Mouse (Mus musculus): ENCODE measurements around the gene Ogfr. TPM values are rescaled to one million over a fixed set of nuclear protein-coding genes. Genes with fewer than 3 reads are reported as not detected.

Gene Ogfr
- 100 and 109 TPM in 2 replicates for polyA plus RNA-seq (2014; fragmentation: Nextera tagmentation; extraction: Ambion mirVana)

DNA sequence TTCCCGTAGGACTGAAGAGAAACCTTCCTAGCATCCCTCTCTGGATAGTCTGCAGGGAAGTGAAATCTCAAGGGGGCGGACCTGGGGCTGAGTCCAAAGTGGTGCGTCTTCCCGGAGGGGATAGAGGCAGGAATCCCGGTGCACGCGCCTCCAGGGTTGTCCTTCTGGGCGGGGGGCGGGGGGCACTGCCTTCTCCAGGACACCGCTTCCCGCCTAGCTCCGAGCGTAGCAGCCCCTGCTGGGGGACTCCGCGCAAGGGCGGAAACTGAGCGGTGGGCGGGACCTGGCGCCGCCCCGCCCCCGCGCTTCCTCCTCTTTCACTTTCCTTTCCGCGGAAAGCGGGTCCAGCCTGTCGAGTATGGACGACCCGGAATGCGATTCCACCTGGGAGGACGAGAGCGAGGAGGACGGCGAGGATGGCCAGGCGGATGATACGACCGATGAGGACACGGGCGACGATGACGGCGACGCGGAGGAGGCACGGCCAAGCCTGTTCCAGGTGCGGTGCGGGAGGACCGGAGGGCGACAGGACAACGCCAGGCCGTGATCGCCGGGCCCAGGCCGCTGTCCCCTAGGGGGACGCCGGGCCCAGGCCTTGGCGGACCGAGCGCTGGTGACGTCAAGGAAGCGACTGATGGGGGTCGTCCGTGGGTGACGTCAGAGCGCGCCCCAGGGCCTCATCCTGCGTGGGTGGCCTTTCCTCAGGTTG lies at the start of gene Ogfr:
Gene Ogfr (plus strand): TSS at position 123 of the 709 bp plus-strand sequence.
- Histone ChIP-seq H3K9ac (ENCODE audit: low read length) (peak within 1 kb of the TSS; percentile 90), H3K4me1 (ENCODE audit: control insufficient read depth, insufficient read depth, low read length) (peaks cover 7% of the 10 kb centered on the region; the same call in 1 of the 2 replicates), H3K9me3 (ENCODE audit: control insufficient read depth, low read length) (no peaks in the 10 kb centered on the region), H3K36me3 (ENCODE audit: control insufficient read depth, insufficient read depth, low read length) (peaks cover 14% of the 10 kb centered on the region; the same call in 1 of the 2 replicates), H3K27me3 (ENCODE audit: control insufficient read depth, insufficient read depth, low read length) (no peaks in the 10 kb centered on the region), H3K4me3 (ENCODE audit: low read depth, low read length) (peak within 1 kb of the TSS; percentile 93), H3K4me2 (ENCODE audit: low read depth, severe bottlenecking) (peak within 1 kb of the TSS; percentile 81), H3K27ac (replicated peaks; ENCODE audit: low read depth, low read length) (peak within 1 kb of the TSS; percentile 86)
- 0% methylated on average over 66 of the region's 67 CpGs for WGBS
- peak; percentile 91 for ATAC-seq (ENCODE audit: insufficient number of reproducible peaks, low FRiP score, low TSS enrichment, low read depth)
- DNase-seq (ENCODE audit: low spot score), result peak; percentile 90

DNA sequence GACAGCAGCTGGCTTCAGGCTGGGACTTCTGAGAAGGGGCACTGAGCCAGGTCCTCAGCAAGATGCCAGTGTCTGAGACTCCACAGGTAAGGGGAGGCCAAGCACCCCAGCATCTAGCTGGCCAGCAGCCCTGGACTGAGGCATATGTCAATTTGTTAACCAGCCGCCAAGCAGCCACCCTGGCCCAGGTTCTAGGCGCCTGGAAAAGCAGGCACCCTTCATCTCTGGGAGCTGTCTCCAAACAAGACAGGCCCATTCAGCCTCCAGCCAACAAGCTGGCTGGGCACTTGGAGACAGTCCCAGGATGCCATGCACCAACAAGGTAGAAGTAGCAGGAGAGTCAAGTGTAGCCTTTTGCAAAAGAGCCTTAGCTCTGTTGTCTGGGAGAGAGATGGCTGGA lies 45.4 kb upstream of the Ogfr start:
- ATAC-seq (ENCODE audit: insufficient number of reproducible peaks, low FRiP score, low TSS enrichment, low read depth) (no peak), DNase-seq (ENCODE audit: low spot score) (no peak)
- Histone ChIP-seq H3K4me1 (ENCODE audit: control insufficient read depth, insufficient read depth, low read length) (no peaks in the 10 kb centered on the region), H3K9me3 (ENCODE audit: control insufficient read depth, low read length) (no peaks in the 10 kb centered on the region), H3K4me3 (ENCODE audit: low read depth, low read length) (no peak overlapping the region), H3K9ac (ENCODE audit: low read length) (no peak overlapping the region), H3K27ac (replicated peaks; ENCODE audit: low read depth, low read length) (no peak overlapping the region), H3K36me3 (ENCODE audit: control insufficient read depth, insufficient read depth, low read length) (no peaks in the 10 kb centered on the region), H3K4me2 (ENCODE audit: low read depth, severe bottlenecking) (no peak overlapping the region), H3K27me3 (ENCODE audit: control insufficient read depth, insufficient read depth, low read length) (no peaks in the 10 kb centered on the region)
- 79% methylated on average over 2 of the region's 2 CpGs for WGBS

DNA sequence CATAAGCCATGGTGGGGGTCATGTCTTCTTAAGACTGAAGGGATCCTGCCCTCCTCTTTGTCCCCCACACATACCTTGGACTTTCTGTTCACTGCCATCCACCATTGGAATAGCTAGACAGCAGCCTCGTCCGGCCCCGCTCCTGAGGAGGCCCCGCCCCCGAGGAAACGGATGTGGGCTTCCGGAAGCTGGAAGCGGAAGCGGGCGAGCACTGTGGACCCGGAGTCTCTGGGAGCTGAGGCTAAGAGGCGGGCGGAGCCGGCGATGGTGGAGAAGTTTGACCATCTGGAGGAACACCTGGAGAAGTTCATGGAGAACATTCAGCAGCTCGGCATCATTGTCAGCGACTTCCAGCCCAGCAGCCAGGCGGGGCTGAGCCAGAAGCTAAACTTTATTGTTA lies 44.0 kb upstream of the Ogfr start:
- Histone ChIP-seq H3K36me3 (ENCODE audit: control insufficient read depth, insufficient read depth, low read length) (no peaks in the 10 kb centered on the region), H3K4me2 (ENCODE audit: low read depth, severe bottlenecking) (no peak overlapping the region), H3K27me3 (ENCODE audit: control insufficient read depth, insufficient read depth, low read length) (no peaks in the 10 kb centered on the region), H3K4me1 (ENCODE audit: control insufficient read depth, insufficient read depth, low read length) (no peaks in the 10 kb centered on the region), H3K4me3 (ENCODE audit: low read depth, low read length) (no peak overlapping the region), H3K9me3 (ENCODE audit: control insufficient read depth, low read length) (no peaks in the 10 kb centered on the region), H3K27ac (replicated peaks; ENCODE audit: low read depth, low read length) (no peak overlapping the region), H3K9ac (ENCODE audit: low read length) (no peak overlapping the region)
- WGBS, result 82% methylated on average over 18 of the region's 18 CpGs
- ATAC-seq (ENCODE audit: insufficient number of reproducible peaks, low FRiP score, low TSS enrichment, low read depth) (no peak), DNase-seq (ENCODE audit: low spot score) (no peak)

DNA sequence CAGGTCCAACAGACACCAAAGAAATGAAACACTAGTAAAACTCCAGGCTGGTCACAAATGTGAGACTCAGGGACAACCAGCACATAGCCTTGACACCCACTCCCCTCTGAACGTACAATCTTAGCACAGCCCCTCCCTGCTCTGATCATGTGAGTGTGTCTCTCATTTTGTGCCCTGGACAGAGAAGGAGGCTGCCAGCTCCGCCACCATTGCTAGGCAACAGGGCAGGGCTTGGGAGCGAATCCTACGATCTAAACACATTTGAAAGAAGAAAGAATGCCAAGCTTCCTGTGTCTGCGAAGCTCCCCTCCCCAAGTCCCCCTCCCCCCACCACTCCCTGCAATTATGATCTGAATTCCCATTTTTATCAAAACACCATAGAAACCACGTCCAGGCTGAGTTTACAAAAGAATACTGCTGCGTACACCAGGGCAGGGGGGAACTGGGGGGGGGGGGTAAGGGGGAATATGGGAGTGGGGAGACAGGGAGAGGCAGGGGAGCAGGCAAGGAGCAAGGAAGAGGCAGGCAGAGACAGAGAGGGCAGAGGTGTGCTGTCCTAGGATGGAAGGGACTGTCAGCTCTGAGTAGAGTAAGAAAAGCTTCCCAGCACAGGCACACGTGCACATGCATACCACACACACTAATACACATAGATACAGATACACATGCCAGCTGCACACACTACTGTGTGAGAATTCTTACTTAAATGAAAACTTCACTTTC lies 41.5 kb upstream of the Ogfr start:
- ATAC-seq (ENCODE audit: insufficient number of reproducible peaks, low FRiP score, low TSS enrichment, low read depth), result no peak
- DNase-seq (ENCODE audit: low spot score), result no peak
- H3K27me3 ChIP-seq (ENCODE audit: control insufficient read depth, insufficient read depth, low read length), result no peaks in the 10 kb centered on the region

DNA sequence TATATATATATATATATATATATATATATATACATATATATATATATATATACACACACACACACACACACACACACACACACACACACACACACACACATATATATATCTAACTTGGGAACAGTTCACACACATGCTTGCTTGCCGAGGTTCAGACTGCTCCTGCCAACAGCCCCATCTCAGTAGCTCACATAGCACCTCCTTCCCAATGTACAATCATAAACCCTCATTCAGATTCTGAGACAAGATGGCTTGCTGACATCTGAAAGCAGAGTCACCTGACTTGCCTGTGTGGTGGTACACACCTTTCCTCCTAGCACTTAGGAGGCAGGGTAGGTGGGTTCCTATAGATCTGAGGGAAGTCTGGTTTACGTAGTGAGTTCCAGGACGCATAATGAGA lies 36.7 kb upstream of the Ogfr start:
- Histone ChIP-seq H3K9me3 (ENCODE audit: control insufficient read depth, low read length) (no peaks in the 10 kb centered on the region), H3K27me3 (ENCODE audit: control insufficient read depth, insufficient read depth, low read length) (no peaks in the 10 kb centered on the region), H3K4me1 (ENCODE audit: control insufficient read depth, insufficient read depth, low read length) (no peaks in the 10 kb centered on the region), H3K27ac (replicated peaks; ENCODE audit: low read depth, low read length) (no peak overlapping the region), H3K9ac (ENCODE audit: low read length) (no peak overlapping the region), H3K36me3 (ENCODE audit: control insufficient read depth, insufficient read depth, low read length) (no peaks in the 10 kb centered on the region), H3K4me3 (ENCODE audit: low read depth, low read length) (no peak overlapping the region), H3K4me2 (ENCODE audit: low read depth, severe bottlenecking) (no peak overlapping the region)
- WGBS, result 86% methylated on average over 3 of the region's 3 CpGs
- DNase-seq (ENCODE audit: low spot score) (no peak), ATAC-seq (ENCODE audit: insufficient number of reproducible peaks, low FRiP score, low TSS enrichment, low read depth) (no peak)

More for the DNA sequence above, 41.5 kb upstream of the Ogfr start:
- no peak overlapping the region for H3K4me3 ChIP-seq (ENCODE audit: low read depth, low read length)
- no peaks in the 10 kb centered on the region for H3K36me3 ChIP-seq (ENCODE audit: control insufficient read depth, insufficient read depth, low read length)
- no peak overlapping the region for H3K9ac ChIP-seq (ENCODE audit: low read length)
- H3K9me3 ChIP-seq (ENCODE audit: control insufficient read depth, low read length), result no peaks in the 10 kb centered on the region
- no peak overlapping the region for H3K27ac ChIP-seq (replicated peaks; ENCODE audit: low read depth, low read length)
- no peak overlapping the region for H3K4me2 ChIP-seq (ENCODE audit: low read depth, severe bottlenecking)
- WGBS, result 46% methylated on average over 8 of the region's 8 CpGs
- H3K4me1 ChIP-seq (ENCODE audit: control insufficient read depth, insufficient read depth, low read length), result no peaks in the 10 kb centered on the region

DNA sequence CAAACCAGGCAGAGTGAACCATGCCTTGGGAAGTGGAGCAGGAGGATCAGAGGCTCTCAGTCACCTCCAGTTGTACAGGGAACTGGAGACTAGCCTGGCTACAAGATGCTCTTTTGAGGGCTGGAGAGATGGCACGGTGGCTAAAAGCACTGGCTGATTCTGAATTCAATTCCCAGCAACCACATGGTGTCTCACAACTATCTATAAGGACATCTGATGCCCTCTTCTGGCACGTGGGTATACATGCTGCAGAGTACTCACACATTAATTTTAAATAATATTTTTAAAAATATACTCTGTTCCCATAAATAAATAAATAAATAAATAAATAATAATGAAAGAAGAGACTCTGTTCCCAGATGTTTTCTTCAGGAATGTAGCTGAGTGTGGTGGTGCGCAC lies 33.8 kb upstream of the Ogfr start:
- ATAC-seq (ENCODE audit: insufficient number of reproducible peaks, low FRiP score, low TSS enrichment, low read depth) (no peak), DNase-seq (ENCODE audit: low spot score) (no peak)
- no peaks in the 10 kb centered on the region for H3K27me3 ChIP-seq (ENCODE audit: control insufficient read depth, insufficient read depth, low read length)
- H3K36me3 ChIP-seq (ENCODE audit: control insufficient read depth, insufficient read depth, low read length), result no peaks in the 10 kb centered on the region
- no peak overlapping the region for H3K27ac ChIP-seq (replicated peaks; ENCODE audit: low read depth, low read length)
- 58% methylated on average over 3 of the region's 3 CpGs for WGBS
- no peak overlapping the region for H3K4me3 ChIP-seq (ENCODE audit: low read depth, low read length)
- H3K4me1 ChIP-seq (ENCODE audit: control insufficient read depth, insufficient read depth, low read length), result no peaks in the 10 kb centered on the region
- no peak overlapping the region for H3K4me2 ChIP-seq (ENCODE audit: low read depth, severe bottlenecking)
- H3K9ac ChIP-seq (ENCODE audit: low read length), result no peak overlapping the region
- no peaks in the 10 kb centered on the region for H3K9me3 ChIP-seq (ENCODE audit: control insufficient read depth, low read length)

DNA sequence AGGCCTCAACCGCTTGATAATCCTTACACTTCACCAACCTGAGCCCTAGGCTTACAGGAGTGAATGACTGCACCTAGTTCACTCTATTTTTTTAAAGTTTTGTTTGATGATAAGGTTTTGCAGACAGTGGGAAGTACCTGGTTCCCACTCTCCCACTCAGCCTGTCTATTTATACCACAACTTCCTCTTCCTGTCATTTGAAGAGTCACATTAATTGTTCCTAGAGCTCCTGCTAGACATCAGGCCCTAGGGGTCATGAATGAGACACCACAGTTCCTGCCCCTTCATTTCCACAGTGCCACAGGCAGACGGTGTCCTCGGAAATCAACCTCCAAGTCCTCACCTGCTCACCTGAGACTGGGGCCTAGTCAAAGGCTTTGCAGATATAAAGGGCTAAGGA lies 32.6 kb upstream of the Ogfr start:
- no peak overlapping the region for H3K4me3 ChIP-seq (ENCODE audit: low read depth, low read length)
- no peak for ATAC-seq (ENCODE audit: insufficient number of reproducible peaks, low FRiP score, low TSS enrichment, low read depth)
- no peaks in the 10 kb centered on the region for H3K9me3 ChIP-seq (ENCODE audit: control insufficient read depth, low read length)
- no peak for DNase-seq (ENCODE audit: low spot score)
- no peak overlapping the region for H3K9ac ChIP-seq (ENCODE audit: low read length)
- H3K4me2 ChIP-seq (ENCODE audit: low read depth, severe bottlenecking), result no peak overlapping the region
- H3K27ac ChIP-seq (replicated peaks; ENCODE audit: low read depth, low read length), result no peak overlapping the region
- no peaks in the 10 kb centered on the region for H3K27me3 ChIP-seq (ENCODE audit: control insufficient read depth, insufficient read depth, low read length)
- 76% methylated on average over 3 of the region's 3 CpGs for WGBS
- no peaks in the 10 kb centered on the region for H3K36me3 ChIP-seq (ENCODE audit: control insufficient read depth, insufficient read depth, low read length)
- no peaks in the 10 kb centered on the region for H3K4me1 ChIP-seq (ENCODE audit: control insufficient read depth, insufficient read depth, low read length)

DNA sequence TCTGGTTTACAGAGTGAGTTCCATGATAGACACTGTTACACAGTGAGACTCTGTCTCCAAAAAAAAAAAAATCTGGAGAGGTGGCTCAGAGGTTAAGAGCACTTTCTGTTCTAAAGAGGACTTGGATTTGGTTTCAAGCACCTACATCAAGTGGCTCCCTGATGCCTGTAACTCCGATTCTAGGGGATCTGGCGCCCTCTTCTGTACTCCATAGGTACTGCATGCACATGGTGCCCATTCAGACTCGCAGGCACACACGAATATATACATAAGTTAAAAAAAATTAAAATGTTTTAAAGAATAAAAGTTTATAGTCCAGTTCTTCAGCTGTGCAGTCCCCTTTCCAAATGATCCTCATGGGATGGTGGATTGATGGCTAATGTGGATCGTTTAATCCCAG lies 28.8 kb upstream of the Ogfr start:
- no peaks in the 10 kb centered on the region for H3K36me3 ChIP-seq (ENCODE audit: control insufficient read depth, insufficient read depth, low read length)
- ATAC-seq (ENCODE audit: insufficient number of reproducible peaks, low FRiP score, low TSS enrichment, low read depth), result no peak
- H3K27me3 ChIP-seq (ENCODE audit: control insufficient read depth, insufficient read depth, low read length), result no peaks in the 10 kb centered on the region
- no peak overlapping the region for H3K4me3 ChIP-seq (ENCODE audit: low read depth, low read length)
- H3K27ac ChIP-seq (replicated peaks; ENCODE audit: low read depth, low read length), result no peak overlapping the region
- DNase-seq (ENCODE audit: low spot score), result peak; percentile 34
- no peak overlapping the region for H3K4me2 ChIP-seq (ENCODE audit: low read depth, severe bottlenecking)
- H3K9ac ChIP-seq (ENCODE audit: low read length), result no peak overlapping the region
- 55% methylated on average over 5 of the region's 5 CpGs for WGBS
- H3K9me3 ChIP-seq (ENCODE audit: control insufficient read depth, low read length), result no peaks in the 10 kb centered on the region
- H3K4me1 ChIP-seq (ENCODE audit: control insufficient read depth, insufficient read depth, low read length), result no peaks in the 10 kb centered on the region
